Mouse (Mus musculus): ENCODE data around the gene Eng.
A peak's percentile ranks its signal among the peaks of the same experiment; 100 is the strongest.

Gene Eng

DNA sequence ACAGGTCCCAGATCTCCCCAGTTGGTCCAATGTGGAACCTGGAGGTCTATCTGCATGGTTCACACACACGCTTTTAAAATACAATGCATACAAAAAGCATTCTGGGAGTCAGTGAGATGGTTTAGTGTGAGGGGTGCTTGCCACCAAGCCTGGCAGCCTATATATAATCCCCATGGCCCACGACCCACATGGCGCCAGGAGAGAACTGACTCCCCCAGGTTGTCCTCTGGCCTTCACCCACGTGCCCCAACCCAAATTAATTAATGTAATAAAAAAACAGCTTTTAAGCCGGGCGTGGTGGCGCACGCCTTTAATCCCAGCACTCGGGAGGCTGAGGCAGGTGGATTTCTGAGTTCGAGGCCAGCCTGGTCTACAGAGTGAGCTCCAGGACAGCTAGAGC is 37.3 kb downstream of the Eng start:
- no peak for DNase-seq

DNA sequence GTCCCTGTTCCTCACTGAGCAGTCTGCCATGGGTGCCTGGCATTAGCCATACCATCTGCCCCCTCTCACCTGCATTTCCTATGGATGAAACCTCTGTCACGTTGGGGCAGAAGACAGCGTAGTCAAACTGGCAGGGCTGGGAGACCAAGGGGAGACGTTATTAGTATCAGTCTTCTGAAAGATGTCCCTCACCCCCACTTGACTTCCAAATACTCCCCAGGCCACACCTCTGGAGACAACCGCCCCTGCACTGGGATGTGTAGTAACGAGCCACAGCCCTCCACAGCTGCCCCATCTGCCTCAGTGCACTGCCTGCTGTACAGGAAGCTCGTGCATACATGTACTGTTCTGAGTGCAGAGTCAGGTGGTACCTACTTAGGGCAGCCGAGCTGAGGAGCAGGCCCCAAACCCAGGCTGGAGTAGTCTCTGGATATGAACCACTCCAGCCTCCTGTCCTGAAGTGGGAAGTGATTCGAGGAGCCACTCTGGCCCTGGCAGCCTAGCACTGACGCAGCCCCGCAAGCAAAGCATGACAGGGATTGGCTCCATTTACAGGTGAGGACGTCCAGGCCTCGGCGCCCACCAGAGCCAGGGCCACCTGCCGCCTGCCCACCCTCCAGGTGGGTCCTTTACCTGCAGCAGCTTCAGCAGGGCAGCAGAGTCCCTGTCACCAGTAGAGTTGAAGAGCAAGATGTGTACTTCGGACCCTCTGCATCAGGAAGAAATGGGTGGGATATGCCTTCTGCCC is 38.5 kb downstream of the Eng start:
- DNase-seq: no peak

DNA sequence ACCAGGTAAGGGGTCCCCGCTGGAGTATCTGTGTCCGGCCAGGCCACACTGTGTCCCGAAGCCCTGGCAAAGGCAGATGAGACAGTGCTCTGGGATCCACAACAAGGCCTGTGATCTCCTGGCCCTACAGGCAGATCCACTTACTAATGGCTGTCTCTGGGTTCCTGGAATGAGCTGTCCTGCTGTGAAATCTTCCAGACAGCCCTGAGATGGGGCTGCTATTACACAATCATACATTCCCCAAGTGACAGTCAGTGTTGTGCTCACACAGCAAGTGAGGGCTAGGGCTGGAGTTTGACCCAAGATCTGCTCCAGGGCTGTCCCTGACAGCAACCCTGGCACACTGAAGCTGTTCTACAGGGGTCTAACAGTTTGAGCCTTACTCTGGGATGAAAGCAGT is 39.4 kb downstream of the Eng start:
- no peak for DNase-seq

DNA sequence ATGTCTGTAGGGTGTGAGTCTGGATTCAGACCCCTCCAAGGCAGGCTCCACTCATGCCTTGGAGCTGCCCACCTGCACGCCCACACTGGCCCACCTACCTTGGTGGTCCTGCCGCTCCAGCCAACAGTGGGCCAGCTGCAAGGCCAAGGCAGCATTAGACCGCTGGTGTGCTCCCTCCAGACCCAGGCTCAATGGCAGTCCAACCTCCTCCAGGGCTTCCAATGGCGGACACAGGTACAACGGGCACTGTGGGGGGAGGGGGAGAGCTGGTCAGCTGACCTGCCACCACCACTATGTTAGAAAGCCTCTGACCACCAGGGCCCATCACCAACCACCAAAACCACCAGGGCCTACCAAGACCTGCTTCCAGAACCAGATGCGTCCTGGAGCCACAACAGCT is 40.2 kb downstream of the Eng start:
- no peak for DNase-seq

DNA sequence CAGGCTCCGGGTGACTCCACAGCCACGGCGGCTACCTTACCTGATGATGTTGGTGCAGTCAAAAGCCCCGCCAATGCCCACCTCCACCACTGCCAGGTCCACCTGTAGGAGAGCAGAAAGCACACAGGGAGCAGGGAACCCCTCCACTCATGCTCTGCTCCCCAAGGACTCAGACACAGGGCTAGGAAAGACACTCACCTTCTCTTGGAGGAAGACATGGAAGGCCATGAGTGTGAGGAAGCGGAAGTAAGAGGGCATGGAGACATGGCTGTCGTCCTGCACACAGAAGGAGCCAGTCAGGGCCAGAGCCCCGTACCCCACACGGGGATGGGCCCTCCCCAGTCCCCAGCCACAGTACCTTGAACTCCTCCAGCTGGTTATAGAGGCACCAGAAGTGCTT is 41.2 kb downstream of the Eng start:
- DNase-seq: no peak

DNA sequence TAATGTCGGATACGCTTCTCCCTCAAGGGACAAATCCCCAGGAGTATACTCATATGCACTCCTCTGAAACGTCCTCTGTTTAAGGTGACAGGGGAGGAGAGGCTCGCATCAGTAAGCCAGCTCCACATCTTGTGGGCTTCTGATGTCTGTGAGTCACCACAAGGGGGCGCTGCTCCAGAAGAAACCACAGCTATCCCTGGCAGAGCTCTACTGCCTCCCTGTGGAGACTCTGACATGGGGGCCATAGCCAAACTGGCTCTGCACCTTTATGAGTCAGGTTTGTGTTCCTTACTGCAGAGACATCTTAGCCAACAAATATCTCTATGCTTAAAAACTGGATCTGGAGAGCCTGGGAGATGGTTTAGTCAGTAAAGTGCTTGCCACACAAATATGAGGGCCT is 43.0 kb downstream of the Eng start:
- peak; percentile 72 for DNase-seq

DNA sequence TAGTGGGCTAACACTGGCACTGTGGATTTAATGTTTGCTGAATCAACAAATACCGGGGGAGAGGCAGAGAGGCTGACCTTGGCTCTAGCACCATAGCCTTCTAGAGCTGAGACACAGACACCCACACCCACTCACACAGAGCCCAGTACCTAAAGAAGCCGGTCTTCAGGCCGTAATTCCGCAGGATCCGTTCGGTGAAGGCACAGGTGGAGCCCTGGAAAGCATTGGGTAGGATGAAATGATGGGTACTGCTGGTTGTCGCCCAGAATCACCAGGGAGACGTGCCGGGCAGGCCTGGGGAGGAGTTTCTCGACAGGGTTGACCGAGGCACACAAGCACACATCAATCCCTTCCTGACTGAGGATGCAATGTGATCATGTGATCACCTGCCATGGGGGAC is 44.6 kb downstream of the Eng start:
- no peak for DNase-seq

DNA sequence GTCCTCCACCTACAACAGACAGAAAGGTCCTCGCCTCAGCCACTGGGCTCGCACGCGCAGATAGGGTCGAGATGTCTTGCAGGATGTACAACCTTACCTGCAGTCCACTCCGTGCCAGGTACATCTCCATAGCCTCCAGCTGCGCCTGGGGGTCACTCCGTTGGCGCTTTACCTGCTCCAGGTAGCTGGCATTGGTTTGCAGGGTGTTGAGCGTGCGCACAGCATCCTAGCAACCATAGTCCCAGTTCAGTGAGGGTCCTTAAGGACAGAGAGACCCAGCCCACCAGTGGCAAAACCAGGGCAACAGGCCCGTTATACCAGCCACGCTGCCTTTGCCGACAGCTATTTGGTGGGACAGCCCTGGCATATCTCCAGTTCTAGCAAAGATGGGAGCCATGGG is 46.1 kb downstream of the Eng start:
- no peak for DNase-seq

DNA sequence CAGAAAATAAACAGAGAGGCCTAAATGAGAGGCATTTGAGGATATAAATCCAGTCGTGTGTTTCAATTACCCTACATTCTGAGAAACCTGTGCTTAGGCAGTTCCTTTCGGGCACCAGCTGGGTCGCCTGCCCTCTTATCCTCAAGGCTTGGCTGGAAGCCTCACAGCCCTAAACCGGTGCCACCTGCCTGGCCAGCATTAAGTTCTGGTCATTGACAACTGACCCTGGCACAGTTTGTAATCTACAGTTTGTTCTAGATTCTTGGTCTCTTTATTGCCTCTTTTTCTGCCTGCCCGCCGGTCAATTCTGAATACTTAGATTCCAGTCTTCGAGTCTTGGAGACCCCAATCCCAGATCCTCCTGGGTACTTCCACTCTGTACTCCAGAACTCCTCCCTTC is 46.9 kb downstream of the Eng start:
- no peak for DNase-seq

DNA sequence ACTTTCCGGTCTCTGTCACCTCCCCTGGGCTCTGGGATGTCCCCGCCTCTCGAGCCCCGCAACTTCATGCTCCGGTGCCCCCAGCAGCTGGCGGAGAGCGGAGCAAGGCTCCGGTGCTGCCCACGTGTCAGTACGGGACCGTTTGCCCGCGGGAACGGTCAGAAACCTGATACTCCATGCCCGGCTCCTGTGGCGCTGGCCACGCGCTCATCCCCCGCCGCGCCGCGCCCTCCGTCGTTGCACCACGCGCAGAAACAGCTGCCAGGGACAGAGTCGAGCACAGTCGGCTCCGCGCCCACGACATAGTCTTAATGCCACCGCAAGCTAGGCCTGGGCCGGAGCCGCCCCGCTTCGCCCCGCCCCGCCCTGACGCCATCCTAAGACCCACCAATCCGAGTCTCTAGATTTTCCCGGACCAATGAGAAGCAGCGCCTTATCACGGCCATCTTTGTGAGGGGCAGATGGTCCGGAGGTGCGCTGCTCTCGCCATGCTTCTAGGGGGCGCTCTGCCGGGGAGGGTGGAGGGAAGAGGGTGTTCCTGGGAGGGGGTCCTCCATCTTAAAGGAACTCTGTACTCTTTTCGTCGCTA is 47.5 kb downstream of the Eng start:
- peak; percentile 91 to 95 for DNase-seq

DNA sequence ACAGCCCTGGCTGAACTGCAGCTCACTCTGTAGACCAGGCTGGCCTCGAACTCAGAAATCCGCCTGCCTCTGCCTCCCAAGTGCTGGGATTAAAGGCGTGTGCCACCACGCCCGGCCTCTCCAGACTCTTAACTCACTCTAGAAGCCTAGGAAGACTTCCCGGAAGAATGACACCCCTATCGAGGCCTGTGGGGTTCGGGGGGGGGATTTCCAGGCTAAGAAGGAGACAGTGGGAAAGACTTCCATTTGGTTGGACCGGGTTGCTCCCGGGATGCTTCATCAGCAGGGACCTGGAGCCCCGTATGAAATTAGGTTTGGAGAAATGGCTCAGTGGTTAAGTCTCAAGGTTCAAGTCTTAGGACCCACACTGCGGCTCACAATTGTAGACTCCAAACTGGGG is 48.3 kb downstream of the Eng start:
- DNase-seq: no peak

DNA sequence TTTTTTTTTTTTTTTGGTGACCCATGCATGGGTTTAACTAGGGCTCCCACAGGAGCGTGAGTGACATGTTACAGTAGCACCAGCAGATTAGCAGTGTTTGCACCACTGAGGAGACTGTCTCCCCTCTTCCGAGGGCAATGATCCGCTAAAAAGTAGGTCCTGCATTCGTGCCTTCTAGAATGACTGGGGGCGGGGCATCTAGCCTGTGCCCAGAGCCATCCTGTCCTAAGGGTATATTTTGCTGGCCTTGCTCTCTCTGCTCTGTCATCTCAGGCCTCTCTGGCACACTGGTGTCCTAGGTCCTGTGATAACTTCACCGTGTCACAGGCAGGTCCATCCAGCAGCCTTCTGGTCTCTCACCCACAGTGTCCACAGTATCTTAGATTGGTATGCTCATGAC is 53.3 kb downstream of the Eng start:
- DNase-seq: no peak

DNA sequence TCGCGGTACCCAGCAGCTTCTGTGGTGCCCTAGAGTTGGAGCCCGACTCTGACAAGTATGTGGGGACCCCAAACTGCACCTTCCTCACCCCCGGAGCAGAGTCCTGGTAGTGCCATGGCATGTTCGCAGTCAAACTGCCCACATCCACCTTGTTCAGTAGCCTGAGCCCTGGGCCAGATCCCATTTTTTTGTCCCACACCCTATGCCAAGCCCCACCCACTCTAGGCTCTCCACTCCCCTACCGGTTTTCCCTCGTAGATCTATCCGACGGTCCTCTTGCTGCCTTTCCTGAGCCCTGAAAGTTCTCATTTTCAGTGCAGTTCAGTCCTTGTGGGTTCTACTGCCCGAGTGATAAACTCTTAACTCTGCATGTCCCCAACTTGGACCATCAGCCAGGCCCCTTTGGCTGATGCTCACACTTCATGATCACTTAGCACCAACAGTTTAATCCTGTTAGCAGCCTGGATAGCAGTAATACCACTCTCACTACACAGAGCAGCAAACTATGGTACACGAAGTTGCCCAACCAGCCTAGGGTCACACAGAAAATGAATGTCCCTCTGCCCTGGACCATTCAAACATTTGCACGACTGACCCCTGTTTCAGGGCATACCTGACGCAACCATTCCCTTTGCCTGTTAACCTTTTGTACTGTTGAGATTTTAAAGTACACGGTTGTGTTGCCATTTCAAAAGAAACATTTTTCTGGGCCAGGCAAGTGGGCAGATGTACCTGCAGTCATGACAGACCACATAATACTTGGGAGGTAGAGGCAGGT is 54.8 kb downstream of the Eng start:
- no peak for DNase-seq

DNA sequence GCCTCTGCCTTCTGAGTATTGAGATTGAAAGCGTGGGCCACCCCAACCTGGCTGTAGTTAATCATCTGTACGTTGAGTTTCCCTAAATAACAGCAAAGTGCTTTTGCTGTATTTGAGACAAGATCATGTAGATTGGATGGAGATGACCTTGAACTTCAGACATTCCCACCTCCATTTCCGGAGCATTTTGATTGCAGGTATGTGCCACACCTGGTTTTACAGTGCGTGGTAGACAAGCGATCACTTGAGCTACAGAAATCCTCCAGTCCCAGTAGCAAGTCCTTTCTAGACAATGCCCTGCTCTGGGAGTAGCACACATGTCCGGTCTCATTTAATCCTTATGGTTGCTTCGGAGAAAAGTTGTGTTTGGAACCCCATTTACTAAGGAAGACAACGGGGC is 56.7 kb downstream of the Eng start:
- no peak for DNase-seq

DNA sequence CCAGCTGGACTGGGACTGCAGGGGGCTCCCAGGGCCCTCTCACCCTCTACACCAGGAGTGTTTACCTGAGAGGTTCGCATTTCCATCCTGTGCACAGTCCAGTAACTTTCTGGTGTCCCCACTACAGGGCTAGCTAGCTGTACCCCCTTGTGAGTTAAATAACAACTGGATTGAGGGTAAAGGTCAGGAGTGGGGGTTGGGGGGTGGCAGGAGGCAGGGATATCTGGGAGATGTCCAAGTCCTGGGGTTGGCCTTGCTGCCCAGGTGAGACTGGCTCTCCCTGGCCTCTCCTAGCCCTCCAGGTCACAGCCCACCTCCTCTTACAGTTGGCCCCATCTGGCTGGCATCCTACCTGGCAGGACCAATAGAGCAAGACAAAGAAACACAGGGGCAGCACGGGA is 57.6 kb downstream of the Eng start, which contains the start of gene Fpgs:
Gene Fpgs (minus strand): TSS at position 125 of the 401 bp plus-strand sequence.
- DNase-seq: no peak

DNA sequence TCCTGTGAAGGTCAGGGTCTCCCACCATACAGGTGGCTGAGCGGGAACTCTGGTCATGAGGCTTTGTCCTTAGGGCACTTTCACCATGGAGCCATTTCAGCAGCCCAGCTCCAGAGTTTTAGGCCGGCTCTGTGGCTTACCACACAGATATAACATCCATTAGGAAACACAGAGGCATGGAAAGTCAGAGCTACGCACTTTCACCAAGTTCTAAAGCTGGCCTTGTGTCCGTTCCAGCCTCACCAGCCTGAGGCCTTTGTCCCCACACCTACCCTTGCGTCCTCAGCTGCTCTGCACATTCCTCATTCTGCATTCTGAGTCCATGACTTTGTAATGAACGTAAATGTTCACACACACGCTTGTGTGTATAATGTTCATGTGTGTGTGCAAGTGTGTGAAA is 58.6 kb downstream of the Eng start:
- no peak for DNase-seq

DNA sequence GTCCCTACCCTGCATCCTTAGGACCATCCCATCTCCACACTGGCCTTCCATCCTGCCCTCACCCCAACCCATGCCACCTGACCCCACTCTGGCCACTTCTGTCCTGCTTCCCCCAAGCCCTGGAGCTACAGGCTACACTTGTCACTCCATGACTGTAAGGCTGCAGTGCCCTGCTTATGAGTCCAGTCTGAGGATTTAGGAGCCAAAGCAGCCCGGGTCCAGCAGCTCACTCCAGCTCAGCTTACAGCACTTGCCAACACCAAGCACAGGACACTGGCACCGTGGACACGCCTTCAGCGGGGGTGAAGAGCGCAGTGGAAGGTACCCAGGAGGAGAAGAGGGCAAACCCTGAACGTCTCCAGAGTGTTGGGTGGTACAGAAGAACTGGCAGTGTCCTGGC is 60.6 kb downstream of the Eng start:
- no peak for DNase-seq

DNA sequence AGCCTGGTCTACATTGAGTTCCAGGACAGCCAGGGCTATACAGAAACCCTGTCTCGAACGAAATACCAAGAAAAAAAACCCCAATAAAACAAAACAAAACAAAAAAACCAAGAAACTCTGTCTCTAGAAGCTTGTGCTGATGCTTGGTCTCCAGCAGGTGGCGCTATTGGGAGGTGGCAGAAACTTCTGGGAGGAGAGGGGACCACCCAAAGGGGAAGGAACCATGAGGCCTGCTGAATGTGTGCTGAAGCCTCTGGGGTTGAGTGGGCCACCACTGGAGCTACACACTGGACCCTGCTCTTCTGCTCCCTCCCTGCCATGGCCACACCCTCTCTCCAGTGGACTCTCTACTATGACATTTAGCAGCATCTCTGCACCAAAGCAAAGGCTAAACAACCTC is 62.2 kb downstream of the Eng start:
- no peak for DNase-seq

DNA sequence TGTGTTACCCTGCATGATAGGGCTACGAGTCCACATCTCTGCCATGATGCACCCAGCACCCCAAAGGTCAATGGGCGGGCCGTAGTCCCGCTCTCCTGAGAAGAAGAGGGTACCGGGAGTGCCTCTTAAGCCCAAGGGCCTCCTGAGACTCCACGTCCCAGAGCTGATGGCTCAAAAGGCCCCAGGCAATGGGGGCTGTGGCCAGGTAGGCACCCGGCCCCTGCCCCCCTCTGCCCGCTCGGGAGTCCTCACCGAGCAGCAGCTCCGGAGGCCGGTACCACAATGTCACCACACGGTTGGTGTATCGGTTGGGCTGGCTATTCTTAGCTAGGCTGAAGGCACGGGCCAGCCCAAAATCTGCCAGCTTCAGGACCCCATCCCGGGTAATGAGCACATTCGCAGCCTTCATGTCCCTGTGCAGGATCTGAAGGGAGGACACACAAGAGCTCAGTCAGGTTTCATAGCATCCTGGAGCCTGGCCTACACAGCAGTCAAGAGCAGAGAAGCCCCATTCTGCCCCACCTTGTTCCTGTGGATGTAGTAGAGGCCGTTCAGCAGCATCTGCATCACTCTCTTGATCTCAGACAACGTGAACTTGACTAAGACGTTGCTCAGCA is 63.2 kb downstream of the Eng start:
- no peak for DNase-seq

DNA sequence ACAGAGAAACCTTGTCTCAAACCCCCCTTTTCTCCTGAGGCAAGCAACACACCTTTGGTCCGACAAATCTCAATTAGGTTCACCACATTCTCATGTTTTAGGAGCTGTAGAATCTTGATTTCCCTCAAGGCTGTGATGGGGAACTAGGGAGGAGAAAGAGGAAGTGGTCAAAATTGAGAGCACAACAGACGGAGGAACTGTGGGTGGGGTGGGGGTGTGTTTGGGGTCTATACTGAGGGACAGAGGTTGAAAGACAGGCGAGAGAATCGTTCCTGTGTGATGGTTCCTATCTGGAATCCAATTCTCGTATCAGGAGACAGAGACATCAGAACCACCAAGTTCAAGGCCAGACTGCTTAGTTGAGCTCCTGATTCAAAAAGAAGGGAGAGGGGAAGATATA is 64.0 kb downstream of the Eng start:
- DNase-seq: no peak

DNA sequence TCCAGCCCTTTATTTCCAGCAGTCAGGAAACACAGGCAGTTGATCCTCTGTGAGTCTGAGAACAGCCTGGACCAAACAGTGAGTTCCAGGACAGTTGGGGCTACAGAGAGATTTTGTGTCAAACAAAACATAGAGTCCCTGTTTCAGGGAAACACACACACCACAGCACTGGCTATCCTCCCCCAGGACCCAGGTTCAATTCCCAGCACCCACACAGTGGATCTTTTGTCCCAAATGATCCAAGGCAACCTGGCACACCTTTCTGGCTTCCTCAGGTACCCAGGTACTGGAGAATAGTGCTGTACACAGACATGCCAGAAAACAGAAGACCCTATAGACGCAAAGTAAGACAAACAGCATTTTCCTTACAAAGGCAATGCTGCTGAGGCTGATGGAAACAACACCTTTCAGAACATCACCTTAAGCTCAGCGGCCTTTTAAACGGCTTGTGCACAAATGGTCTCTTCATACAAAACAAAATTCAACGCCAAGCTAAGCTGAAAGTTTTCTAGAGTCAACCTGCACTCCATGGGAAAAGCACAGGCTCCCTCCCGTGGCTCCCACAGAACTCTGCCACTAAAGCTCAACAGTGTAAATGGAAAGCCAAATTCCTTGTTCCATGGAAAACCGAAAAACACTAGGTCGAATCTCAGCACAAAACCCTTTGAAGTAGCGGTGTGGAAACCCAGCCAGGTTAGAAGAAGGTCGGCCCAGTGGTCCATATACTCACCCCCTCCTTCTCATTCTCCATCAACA is 65.1 kb downstream of the Eng start:
- no peak for DNase-seq

DNA sequence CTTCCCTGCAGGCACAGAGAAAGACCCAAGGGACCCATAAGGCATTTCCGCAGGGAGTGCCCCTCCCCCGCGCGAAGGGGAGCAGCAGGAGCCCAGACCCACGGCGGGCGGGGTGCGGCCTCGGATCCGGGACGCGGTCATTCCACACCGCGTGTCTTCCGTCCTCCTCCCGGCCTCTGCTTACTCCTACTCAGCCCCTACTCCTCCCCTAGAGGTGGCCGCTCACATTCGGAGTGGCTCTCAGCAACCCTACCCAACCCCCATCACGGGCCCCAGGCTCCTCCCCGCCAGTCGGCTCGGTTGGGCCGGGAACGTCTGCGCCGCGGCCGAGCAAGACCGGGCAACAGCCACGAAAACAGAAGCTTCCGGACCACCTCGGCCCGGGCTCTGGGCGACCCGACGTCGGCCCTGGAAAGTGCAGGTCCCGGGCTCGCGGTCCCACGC is 65.7 kb downstream of the Eng start:
- peak; percentile 65 to 70 for DNase-seq

DNA sequence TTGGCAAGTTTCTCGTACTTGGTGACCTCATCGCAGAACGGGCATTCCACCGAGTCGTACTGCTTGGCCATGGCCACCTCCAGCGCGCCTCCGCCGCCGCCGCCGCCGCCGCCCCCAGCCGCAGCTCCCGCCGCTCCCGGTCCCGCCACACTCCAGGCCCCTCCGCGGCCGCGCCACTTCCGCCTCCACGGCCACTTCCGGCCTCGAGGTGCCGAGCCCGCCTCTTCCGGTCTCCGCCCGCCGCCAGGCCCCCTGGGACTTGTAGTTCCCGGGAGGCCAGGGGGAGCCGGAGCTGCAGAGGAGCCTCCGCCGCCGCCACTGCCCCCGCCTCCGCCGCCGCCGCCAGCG is 66.2 kb downstream of the Eng start:
- DNase-seq: peak; percentile 90 to 91
